Mouse (Mus musculus): ENCODE measurements around the gene Lcn5.

The Lcn5 gene

GRCm38 (mm10) chr2:25657652-25658051, at the start of gene Lcn5:
Gene Lcn5, plus strand, starts transcription at chr2:25657952.
- in situ Hi-C loops (cut with MboI, MseI) = loop anchor here (5.0 to 10.0 kb wide), 2 partner anchors 45 to 117 kb away; partner anchors contain the start of genes Lcn11 and Obp2a

DNA sequence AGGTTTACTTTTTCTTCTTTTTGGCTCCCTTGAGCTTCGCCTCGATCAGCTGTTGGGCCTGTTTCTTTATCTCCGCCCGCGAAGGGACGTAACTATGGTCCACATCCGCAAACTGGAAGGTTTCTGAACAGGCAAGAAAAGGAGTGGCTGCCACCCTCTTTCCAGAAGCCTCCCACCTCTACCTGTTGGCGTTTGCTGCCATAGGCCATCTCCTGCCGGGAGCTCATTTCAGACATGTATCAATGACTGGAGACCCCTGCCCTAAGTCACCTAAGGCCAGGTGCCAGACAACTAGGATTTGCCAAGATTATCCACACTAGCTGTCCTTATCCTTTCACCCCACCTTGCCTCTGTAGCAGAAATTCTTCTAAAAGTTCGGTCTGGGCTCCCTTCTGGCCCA, 49.1 kb upstream of the Lcn5 start:
- in situ Hi-C loops (cut with MboI, MseI) = no loop called here

- in situ Hi-C loops (cut with MboI, MseI) = no loop called here
Observed at GRCm38 (mm10) chr2:25616398-25616797, 41.4 kb upstream of the Lcn5 start.

DNA sequence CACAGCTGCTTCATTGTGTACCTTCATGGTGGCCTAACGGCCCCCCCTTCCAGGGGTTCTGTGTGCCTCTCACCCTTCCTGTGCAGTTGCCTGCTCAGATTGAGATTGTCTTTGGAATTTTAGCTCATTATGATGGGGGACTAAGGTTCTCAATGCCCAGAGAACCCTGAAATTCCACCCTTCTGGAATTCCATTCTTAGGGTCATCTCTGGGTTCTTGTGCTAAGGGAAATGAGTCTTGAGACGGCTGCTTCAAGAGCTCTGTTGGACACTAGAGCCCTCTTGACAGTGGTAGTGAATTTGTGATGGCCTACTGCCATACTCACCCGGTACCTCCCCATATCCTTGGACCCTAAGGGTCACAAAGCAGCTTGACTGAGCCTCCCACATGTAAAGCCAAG, 40.2 kb upstream of the Lcn5 start, which contains the start of gene Ccdc183:
Gene Ccdc183, minus strand, starts transcription at position 101 of the 400 bp plus-strand sequence.
- in situ Hi-C loops (cut with MboI, MseI) = no loop called here

DNA sequence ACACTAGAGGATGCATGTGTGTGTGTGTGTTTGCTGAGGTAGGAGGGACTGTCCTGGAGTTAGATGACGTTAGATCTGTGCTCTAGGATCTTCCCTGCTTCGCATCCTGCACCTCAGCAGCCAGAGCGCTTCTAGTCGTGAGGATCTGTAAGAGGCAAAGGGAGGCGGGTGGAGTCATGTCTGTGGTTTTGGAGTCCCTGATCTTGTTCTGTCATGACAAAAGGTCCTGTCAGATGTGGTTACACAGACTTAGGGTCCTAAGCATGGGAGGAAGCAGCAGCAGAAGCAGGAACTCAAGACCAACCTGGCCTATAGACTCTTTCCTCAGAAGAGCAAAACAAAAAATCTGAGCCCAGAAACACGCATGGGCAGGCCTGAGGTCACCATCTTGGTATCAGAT, 37.4 kb upstream of the Lcn5 start:
- in situ Hi-C loops (cut with MboI, MseI) = no loop called here

- in situ Hi-C loops (cut with MboI, MseI) = no loop called here
Observed at GRCm38 (mm10) chr2:25620852-25621228, 36.9 kb upstream of the Lcn5 start.

- in situ Hi-C loops (cut with MboI, MseI) = no loop called here
Observed at GRCm38 (mm10) chr2:25621229-25622200, 36.2 kb upstream of the Lcn5 start, which contains the start of gene Tmem141. Gene Tmem141, minus strand, starts transcription at chr2:25622005.

GRCm38 (mm10) chr2:25625986-25626385, 31.8 kb upstream of the Lcn5 start:
- in situ Hi-C loops (cut with MboI, MseI) = no loop called here

GRCm38 (mm10) chr2:25627811-25628210, 29.9 kb upstream of the Lcn5 start, which contains the start of gene Fcna:
Gene Fcna, minus strand, starts transcription at chr2:25628030.
- in situ Hi-C loops (cut with MboI, MseI) = no loop called here

- in situ Hi-C loops (cut with MboI, MseI) = no loop called here
Observed at GRCm38 (mm10) chr2:25628738-25629137, 29.0 kb upstream of the Lcn5 start.

DNA sequence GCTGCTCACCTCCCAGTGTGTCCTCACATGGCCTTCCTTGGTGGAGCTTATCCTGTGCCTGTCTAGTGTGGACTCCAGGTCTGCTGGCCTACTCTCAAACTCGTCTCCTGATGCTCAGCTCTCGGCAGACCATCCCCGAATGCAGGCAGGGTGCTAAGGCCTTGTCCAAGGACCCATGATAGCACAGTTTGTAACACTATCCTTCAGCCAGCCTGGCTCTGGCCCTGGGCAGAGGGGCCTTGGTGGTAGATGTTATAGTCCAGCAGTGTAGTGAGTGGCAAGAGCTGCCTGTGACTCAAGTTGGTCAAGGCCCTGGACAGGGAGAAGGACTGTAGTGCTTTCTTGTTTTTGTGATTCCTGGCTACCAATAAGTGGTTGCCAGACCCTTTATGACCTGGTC, 24.1 kb upstream of the Lcn5 start:
- in situ Hi-C loops (cut with MboI, MseI) = no loop called here

DNA sequence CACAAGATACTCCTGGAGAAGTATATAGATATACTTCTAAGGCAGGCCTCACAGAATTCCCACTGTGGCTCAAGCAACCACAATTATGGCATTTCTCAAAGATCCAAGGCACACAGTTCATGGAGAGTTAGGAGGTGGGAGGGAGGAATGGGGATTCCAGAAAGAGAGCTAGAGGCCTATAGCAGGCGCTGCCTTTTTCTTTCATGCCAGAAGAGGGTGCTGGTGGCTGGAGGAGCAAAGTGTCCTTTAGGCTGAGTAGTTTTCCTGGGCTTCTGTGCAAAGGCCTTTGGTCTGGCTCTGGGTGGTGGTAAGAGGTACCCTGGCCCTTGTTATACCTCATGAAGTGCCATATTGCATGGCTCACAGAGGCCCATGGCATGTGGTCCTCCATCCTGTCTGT, 23.7 kb upstream of the Lcn5 start:
- in situ Hi-C loops (cut with MboI, MseI) = no loop called here

GRCm38 (mm10) chr2:25639890-25640289, 17.9 kb upstream of the Lcn5 start:
- in situ Hi-C loops (cut with MboI, MseI) = no loop called here

- in situ Hi-C loops (cut with MboI, MseI) = loop anchor here (10.0 kb wide), 1 partner anchor 122 kb away; the partner anchor contains the start of gene Lcn11
Observed at GRCm38 (mm10) chr2:25652902-25653301, 4.8 kb upstream of the Lcn5 start, which contains the start of gene Lcn8. Gene Lcn8, plus strand, starts transcription at chr2:25653120.

- in situ Hi-C loops (cut with MboI, MseI) = loop anchor here (10.0 kb wide), 1 partner anchor 120 kb away; the partner anchor contains the start of gene Lcn11
Observed at GRCm38 (mm10) chr2:25654502-25654901, 3.2 kb upstream of the Lcn5 start.

DNA sequence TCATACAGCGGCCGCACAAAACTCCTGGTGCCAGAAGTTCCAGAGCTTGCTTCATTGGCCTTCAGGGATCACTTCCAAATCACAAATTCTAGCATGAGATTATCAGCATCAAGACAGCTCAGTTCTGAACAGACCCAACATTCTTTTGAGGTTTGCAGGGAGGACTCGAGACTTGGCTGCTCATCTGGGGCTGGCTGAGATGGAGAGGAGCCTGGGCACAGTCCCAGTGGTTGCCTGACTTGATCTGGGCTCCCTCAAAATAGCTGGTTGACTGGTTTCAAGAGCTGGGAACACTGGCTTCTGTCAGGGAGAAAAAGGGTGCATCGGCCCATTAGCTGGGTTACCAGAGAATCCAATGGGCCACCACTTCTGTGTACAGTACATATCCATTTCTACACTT, 1.1 kb upstream of the Lcn5 start:
- in situ Hi-C loops (cut with MboI, MseI) = loop anchor here (5.0 to 10.0 kb wide), 2 partner anchors 46 to 118 kb away; partner anchors contain the start of genes Lcn11 and Obp2a

DNA sequence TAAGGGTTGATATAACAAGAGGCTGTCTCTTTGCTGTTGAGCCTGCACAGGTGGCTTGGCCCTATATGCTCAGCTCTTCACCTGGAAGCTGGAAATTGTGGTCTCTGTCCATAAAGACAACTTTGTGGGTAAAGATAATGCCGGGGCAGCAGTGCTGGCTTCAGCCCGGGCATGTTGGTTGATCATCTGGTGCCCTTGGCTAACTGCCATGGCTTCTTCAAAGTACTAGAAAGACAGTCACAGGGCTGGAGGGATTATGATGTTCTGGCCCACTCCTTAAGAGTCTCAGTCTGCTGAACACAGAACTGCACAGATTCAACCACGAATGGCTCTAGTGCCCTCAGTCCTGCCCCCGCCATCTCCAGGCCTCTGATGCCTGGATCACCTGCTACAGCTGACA, 506 bp upstream of the Lcn5 start:
- in situ Hi-C loops (cut with MboI, MseI) = loop anchor here (5.0 to 10.0 kb wide), 2 partner anchors 45 to 118 kb away; partner anchors contain the start of genes Lcn11 and Obp2a

DNA sequence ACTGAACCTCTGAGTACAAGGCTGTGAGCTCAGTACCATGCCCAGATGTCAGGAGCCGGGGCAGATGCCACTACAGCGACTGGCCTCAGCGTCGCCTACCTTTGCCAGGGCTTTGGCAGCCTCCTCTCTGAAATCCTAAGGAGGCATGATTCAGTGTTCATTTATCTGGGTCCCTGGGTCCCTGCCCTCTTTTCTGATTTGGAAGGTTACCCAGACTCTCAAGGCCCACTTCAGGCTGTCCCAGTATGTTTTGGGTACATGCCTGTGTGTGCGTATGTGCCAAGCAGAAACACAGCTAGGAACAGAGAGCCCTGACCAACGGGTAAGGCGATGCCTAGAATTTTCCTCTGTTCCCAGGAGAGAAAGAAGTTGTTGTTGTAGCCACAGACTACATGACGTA, 2.5 kb downstream of the Lcn5 start:
- in situ Hi-C loops (cut with MboI, MseI) = no loop called here

DNA sequence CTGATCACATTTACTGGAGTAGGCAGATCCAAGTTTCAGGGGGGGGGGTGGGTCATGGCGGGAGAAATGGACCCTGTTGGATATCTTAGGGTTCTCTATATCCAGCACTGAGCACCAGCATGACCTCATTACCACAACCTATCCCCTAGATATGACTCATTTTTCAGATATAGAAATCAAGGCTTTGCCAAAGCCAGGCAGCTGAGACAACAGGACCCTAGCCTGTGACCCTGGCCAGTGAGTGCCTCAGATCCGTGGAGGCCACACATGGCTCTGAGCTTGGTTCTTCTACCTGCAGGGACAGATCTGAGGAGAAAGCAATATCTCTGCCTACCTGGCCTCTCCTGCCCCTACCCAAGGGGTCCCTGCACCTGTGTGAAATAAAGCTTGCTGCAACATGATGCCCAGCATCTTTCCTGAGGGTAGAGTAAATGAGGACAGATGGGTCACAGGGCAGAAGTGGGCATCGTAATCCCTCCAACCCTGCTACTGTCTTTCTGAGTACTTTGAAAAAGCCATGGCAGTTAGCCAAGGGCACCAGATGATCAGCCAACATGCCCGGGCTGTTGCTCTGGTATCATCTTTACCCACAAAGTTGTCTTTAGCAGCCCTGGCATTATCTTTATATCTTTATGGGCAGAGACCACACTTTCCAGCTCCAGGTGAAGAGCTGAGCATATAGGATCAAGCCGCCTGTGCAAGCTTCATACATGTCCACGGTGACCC, 3.7 kb downstream of the Lcn5 start:
- in situ Hi-C loops (cut with MboI, MseI) = no loop called here

DNA sequence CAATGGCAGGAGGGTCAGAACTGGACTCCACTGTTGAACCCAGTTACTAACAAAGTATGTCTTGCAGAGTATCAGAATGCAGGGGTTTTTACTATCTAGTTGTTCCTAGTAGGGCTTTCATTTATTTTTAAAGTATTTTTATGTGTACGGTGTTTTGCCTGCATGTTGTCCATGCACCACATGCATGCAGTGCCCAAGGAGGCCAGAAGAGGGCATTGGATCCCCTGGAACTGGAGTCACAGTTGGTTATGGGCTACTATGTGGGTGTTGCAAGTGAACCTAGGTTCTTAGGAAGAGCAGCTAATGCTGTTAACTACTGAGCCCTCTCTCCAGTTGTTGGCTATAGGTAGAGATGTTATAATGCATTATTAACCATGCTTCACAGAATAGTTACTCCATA, 5.8 kb downstream of the Lcn5 start:
- in situ Hi-C loops (cut with MboI, MseI) = no loop called here

DNA sequence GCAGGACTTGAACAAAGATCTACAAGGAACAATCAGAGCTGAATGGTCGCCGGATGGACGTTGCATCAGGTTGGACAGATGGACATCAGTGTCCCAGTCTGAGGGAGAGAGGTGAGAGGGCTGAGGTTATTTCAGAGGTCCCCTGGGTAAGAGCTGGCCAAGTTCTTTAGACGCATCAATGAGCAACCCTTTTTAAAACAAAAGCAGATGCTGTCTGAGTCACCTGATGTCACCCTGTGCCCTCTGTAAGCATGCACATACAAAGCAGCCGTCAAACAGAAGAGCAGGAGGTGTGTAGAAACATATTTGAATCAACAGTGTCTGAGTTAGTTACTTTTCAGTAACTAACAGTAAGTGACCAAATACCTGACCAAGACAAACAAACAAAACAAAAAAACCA, 6.4 kb downstream of the Lcn5 start:
- in situ Hi-C loops (cut with MboI, MseI) = no loop called here

DNA sequence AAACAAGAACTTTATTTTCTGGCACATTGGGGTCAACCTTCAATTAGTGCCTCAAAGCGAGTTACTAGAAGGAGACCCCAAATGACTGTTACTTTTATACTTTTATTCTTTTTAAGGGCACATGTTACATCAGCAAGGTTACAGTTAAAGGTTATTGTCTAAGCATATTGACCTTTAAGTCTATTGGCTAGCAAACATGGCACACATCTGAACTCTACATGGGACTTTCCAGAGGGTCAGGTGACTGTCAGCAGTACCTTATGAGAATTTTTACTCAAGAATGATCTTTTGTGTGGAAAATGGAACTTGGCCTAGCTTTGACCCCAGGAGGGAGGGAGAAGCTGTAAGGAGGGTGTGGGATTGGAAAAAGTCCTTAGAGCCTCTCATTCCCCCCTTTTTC, 8.8 kb downstream of the Lcn5 start:
- in situ Hi-C loops (cut with MboI, MseI) = no loop called here

All from T-helper 1 cell (primary cell).